Mouse (Mus musculus) midbrain, embryonic 11.5 days (tissue): ENCODE data around the gene Irx5. TPM values are rescaled to one million over a fixed set of nuclear protein-coding genes. Genes with fewer than 3 reads are reported as not detected.

ENCODE experiments used
- ATAC-seq: fragments of 200-750 bp; cut with Nextera tagmentation; 2 replicates; pipeline ENCODE4 v1.8.0; 2017; ENCODE audit warnings: moderate TSS enrichment, moderate library complexity; ENCODE audit not compliant: low FRiP score
- DNase-seq: peaks from one replicate; pipeline ENCODE4 v3.0.0; 2015; ENCODE audit warnings: low spot score; ENCODE audit errors: missing footprints
- H3K27ac ChIP-seq: fragments of 300-500 bp; sonication (generic); 2 replicates; pipeline ENCODE4 v1.5.1; 2014; ENCODE audit warnings: low read depth, low read length
- H3K27me3 ChIP-seq: fragments of 300-500 bp; sonication (generic); 2 replicates; pipeline ENCODE4 v1.6.1; 2014; ENCODE audit warnings: mild to moderate bottlenecking, low read length, moderate library complexity, mixed read lengths; ENCODE audit not compliant: control insufficient read depth, insufficient read depth
- H3K36me3 ChIP-seq: fragments of 300-500 bp; sonication (generic); 2 replicates; pipeline ENCODE4 v1.6.1; 2014; ENCODE audit warnings: mild to moderate bottlenecking, low read length, moderate library complexity, mixed read lengths; ENCODE audit not compliant: control insufficient read depth, insufficient read depth
- H3K4me1 ChIP-seq: fragments of 300-500 bp; sonication (generic); 2 replicates; pipeline ENCODE4 v1.6.1; 2014; ENCODE audit warnings: low read length; ENCODE audit not compliant: control insufficient read depth, insufficient read depth
- H3K4me2 ChIP-seq: fragments of 300-500 bp; sonication (generic); 2 replicates; pipeline ENCODE4 v1.6.1; 2014; ENCODE audit warnings: mild to moderate bottlenecking, moderate library complexity
- H3K4me3 ChIP-seq: fragments of 300-500 bp; sonication (generic); 2 replicates; pipeline ENCODE4 v1.5.1; 2014; ENCODE audit warnings: low read depth, low read length
- H3K9ac ChIP-seq: fragments of 300-500 bp; sonication (generic); 2 replicates; pipeline ENCODE4 v1.6.1; 2014; ENCODE audit warnings: low read length
- H3K9me3 ChIP-seq: fragments of 300-500 bp; sonication (generic); 2 replicates; pipeline ENCODE4 v1.6.1; 2016; ENCODE audit warnings: low read length; ENCODE audit not compliant: control insufficient read depth
- WGBS: fragments of 180-500 bp; shearing (Covaris S2); extraction: QIAGEN DNeasy Blood & Tissue Kit; methylation state at CpG from one replicate; pipeline ENCODE4 v1.1.7; 2014; 5-methylcytosine and 5-hydroxymethylcytosine counted together
- polyA plus RNA-seq: library from polyadenylated mRNA; unstranded; fragments of >200 nt; fragmentation: Nextera tagmentation; extraction: Ambion mirVana; gene quantifications from 2 replicates; pipeline ENCODE4 v1.2.1, GENCODE M21; 2014

The Irx5 gene
- polyA plus RNA-seq, 1 experiment from 2014 or later: 43.2 TPM

- DNase-seq: no peak
- H3K4me3 ChIP-seq: no peak overlapping the region
- H3K27ac ChIP-seq: no peak overlapping the region
- 82% methylated on average over 2 of the region's 2 CpGs for WGBS
- H3K36me3 ChIP-seq: no peaks in the 10 kb centered on the region
- H3K9me3 ChIP-seq: no peaks in the 10 kb centered on the region
- no peaks in the 10 kb centered on the region for H3K4me1 ChIP-seq
- H3K9ac ChIP-seq: no peak overlapping the region
- no peaks in the 10 kb centered on the region for H3K27me3 ChIP-seq
- no peak for ATAC-seq
- H3K4me2 ChIP-seq: no peak overlapping the region
These were observed 46.8 kb downstream of the Irx5 start for GRCm38 (mm10) chr8:92404218-92404617.

- DNase-seq (no peak), ATAC-seq (no peak)
- H3K4me2 ChIP-seq: no peak overlapping the region
- no peak overlapping the region for H3K27ac ChIP-seq
- H3K36me3 ChIP-seq: no peaks in the 10 kb centered on the region
- no peaks in the 10 kb centered on the region for H3K4me1 ChIP-seq
- no peak overlapping the region for H3K4me3 ChIP-seq
- WGBS: 78% methylated on average over 7 of the region's 7 CpGs
- no peak overlapping the region for H3K9ac ChIP-seq
- no peaks in the 10 kb centered on the region for H3K27me3 ChIP-seq
- no peaks in the 10 kb centered on the region for H3K9me3 ChIP-seq
These were observed 50.7 kb downstream of the Irx5 start for GRCm38 (mm10) chr8:92408092-92408491.

GRCm38 (mm10) chr8:92413583-92413982 is 56.2 kb downstream of the Irx5 start:
- 75% methylated on average over 6 of the region's 6 CpGs for WGBS
- no peaks in the 10 kb centered on the region for H3K9me3 ChIP-seq
- H3K4me2 ChIP-seq: no peak overlapping the region
- no peaks in the 10 kb centered on the region for H3K4me1 ChIP-seq
- no peaks in the 10 kb centered on the region for H3K27me3 ChIP-seq
- DNase-seq (no peak), ATAC-seq (no peak)
- H3K4me3 ChIP-seq: no peak overlapping the region
- H3K27ac ChIP-seq: no peak overlapping the region
- no peak overlapping the region for H3K9ac ChIP-seq
- no peaks in the 10 kb centered on the region for H3K36me3 ChIP-seq

GRCm38 (mm10) chr8:92420666-92421065 is 63.2 kb downstream of the Irx5 start:
- 87% methylated on average over 7 of the region's 7 CpGs for WGBS
- no peaks in the 10 kb centered on the region for H3K9me3 ChIP-seq
- H3K4me3 ChIP-seq: no peak overlapping the region
- no peaks in the 10 kb centered on the region for H3K36me3 ChIP-seq
- DNase-seq: no peak
- no peaks in the 10 kb centered on the region for H3K4me1 ChIP-seq
- no peak overlapping the region for H3K4me2 ChIP-seq
- no peaks in the 10 kb centered on the region for H3K27me3 ChIP-seq
- ATAC-seq: no peak
- H3K9ac ChIP-seq: no peak overlapping the region
- H3K27ac ChIP-seq: no peak overlapping the region
